7 mouse cellular contexts compared by ENCODE assay signal in genomic region chr6:148830748-148831727, GRCm38 (mm10). TPM values are rescaled to one million over a fixed set of nuclear protein-coding genes. Genes with fewer than 3 reads are reported as not detected.
DNase-seq lines count a peak whose midpoint lies in the region; ATAC-seq lines count a peak whose summit lies in the region.

Ipo8 (minus strand) TSS chr6:148831467.

- H3K4me2 ChIP-seq in intestine, embryonic 16.5 days (ENCODE audit: low read depth, low read length): peak within 1 kb of the TSS; percentile 68
- peak within 1 kb of the TSS; percentile 88 for H3K4me2 ChIP-seq in midbrain, embryonic 11.5 days

- peaks cover 7% of the 10 kb centered on the region; the same call in 1 of the 2 replicates for H3K4me1 ChIP-seq in intestine, embryonic 16.5 days (ENCODE audit: control insufficient read depth, insufficient read depth, low read length)
- peaks cover 9% of the 10 kb centered on the region for H3K4me1 ChIP-seq in midbrain, embryonic 11.5 days (ENCODE audit: control insufficient read depth, insufficient read depth, low read length)

- peak within 1 kb of the TSS; percentile 74 for H3K27ac ChIP-seq in intestine, embryonic 16.5 days (ENCODE audit: low read length)
- H3K27ac ChIP-seq in midbrain, embryonic 11.5 days (ENCODE audit: low read depth, low read length): no peak within 1 kb of the TSS; the same call in 1 of the 2 replicates

- H3K9ac ChIP-seq in intestine, embryonic 16.5 days (ENCODE audit: low read depth, low read length): peak within 1 kb of the TSS; percentile 84
- H3K9ac ChIP-seq in midbrain, embryonic 11.5 days (ENCODE audit: low read length): peak within 1 kb of the TSS; percentile 80

- DNase-seq in adrenal gland, adult 8-10 months: peak; percentile 93
- DNase-seq in embryo, embryonic 9.5 days (ENCODE audit: extremely low spot score): peak; percentile 90
- DNase-seq in gastrocnemius, postnatal 4 days (ENCODE audit: low spot score in 2 of 2): peak; percentile 50 to 86
- peak; percentile 94 to 95 for DNase-seq in left cerebral cortex, postnatal 36 days (ENCODE audit: low spot score in 2 of 2)
- DNase-seq in midbrain, embryonic 11.5 days (ENCODE audit: low spot score, missing footprints): peak; percentile 99
- DNase-seq in skeletal muscle tissue, adult 2 months (ENCODE audit: low read depth, low spot score): peak; percentile 94

- H3K27me3 ChIP-seq in intestine, embryonic 16.5 days (replicated peaks; ENCODE audit: control insufficient read depth, insufficient read depth, low read length): no peaks in the 10 kb centered on the region
- H3K27me3 ChIP-seq in midbrain, embryonic 11.5 days (ENCODE audit: control insufficient read depth, insufficient read depth, low read length): no peaks in the 10 kb centered on the region

- peak within 1 kb of the TSS; percentile 84 for H3K4me3 ChIP-seq in intestine, embryonic 16.5 days (ENCODE audit: low read length)
- peak within 1 kb of the TSS; percentile 79 for H3K4me3 ChIP-seq in midbrain, embryonic 11.5 days (ENCODE audit: low read depth, low read length)

- intact Hi-C loops in left cerebral cortex, postnatal 36 days (cut with DNase I): loop anchor here (5.0 kb wide), 1 partner anchor 619 kb away; the partner anchor contains the start of gene Ergic2

- H3K9me3 ChIP-seq in intestine, embryonic 16.5 days (ENCODE audit: control insufficient read depth, low read length): no peaks in the 10 kb centered on the region
- no peaks in the 10 kb centered on the region for H3K9me3 ChIP-seq in midbrain, embryonic 11.5 days (ENCODE audit: control insufficient read depth, low read length)

- WGBS in intestine, embryonic 16.5 days: under 1% methylated on average over 47 of the region's 47 CpGs
- WGBS in midbrain, embryonic 11.5 days: under 1% methylated on average over 46 of the region's 47 CpGs

- ATAC-seq in intestine, embryonic 16.5 days: peak; percentile 97
- peak; percentile 98 for ATAC-seq in midbrain, embryonic 11.5 days (ENCODE audit: low FRiP score)

- no peaks in the 10 kb centered on the region for H3K36me3 ChIP-seq in intestine, embryonic 16.5 days (ENCODE audit: control insufficient read depth, insufficient read depth, low read length)
- H3K36me3 ChIP-seq in midbrain, embryonic 11.5 days (ENCODE audit: control insufficient read depth, insufficient read depth, low read length): no peaks in the 10 kb centered on the region

RNA-seq across cellular contexts. Expression of gene Ipo8, which starts in this region (rescaled TPM):
- 10 to 100 TPM; 50.7 to 66.3 (median 58.2) TPM for total RNA-seq in adrenal gland, adult 8-10 months (2022)
- total RNA-seq in gastrocnemius, postnatal 4 days (2021): 10 to 100 TPM; 27.3 to 27.7 TPM
- 16.9 and 17.0 TPM in 2 replicates for polyA plus RNA-seq in intestine, embryonic 16.5 days (2015; fragmentation: Nextera tagmentation; extraction: Ambion mirVana)
- 10 to 100 TPM; 37.4 to 45.9 TPM for total RNA-seq in left cerebral cortex, postnatal 36 days (2021)
- polyA plus RNA-seq in midbrain, embryonic 11.5 days (2014; fragmentation: Nextera tagmentation; extraction: Ambion mirVana): 25.5 and 27.9 TPM in 2 replicates
